Mouse (Mus musculus) intestine, postnatal 0 days (tissue): ENCODE data around the gene Slc30a10. TPM values are rescaled to one million over a fixed set of nuclear protein-coding genes. Genes with fewer than 3 reads are reported as not detected.

Source experiments
- ATAC-seq: fragments of 200-750 bp; cut with Nextera tagmentation; 2 replicates; pipeline ENCODE4 v1.8.0; 2017; ENCODE audit warnings: mild to moderate bottlenecking, moderate TSS enrichment, moderate library complexity
- H3K27ac ChIP-seq: fragments of 300-500 bp; sonication (generic); 2 replicates; pipeline ENCODE4 v1.5.1; 2014; ENCODE audit warnings: mild to moderate bottlenecking, low read depth, low read length, moderate library complexity
- H3K27me3 ChIP-seq: fragments of 300-500 bp; sonication (generic); replicated peaks from 2 replicates; pipeline ENCODE4 v1.6.1; 2014; ENCODE audit warnings: low read length, mixed read lengths; ENCODE audit not compliant: control insufficient read depth, insufficient read depth
- H3K36me3 ChIP-seq: fragments of 300-500 bp; sonication (generic); 2 replicates; pipeline ENCODE4 v1.6.1; 2014; ENCODE audit warnings: mild to moderate bottlenecking, moderate library complexity; ENCODE audit not compliant: control insufficient read depth, insufficient read depth
- H3K4me1 ChIP-seq: fragments of 300-500 bp; sonication (generic); replicated peaks from 2 replicates; pipeline ENCODE4 v1.6.1; 2014; ENCODE audit warnings: antibody characterized with exemption, low read length, mixed read lengths; ENCODE audit not compliant: control insufficient read depth, insufficient read depth
- H3K4me2 ChIP-seq: fragments of 300-500 bp; sonication (generic); replicated peaks from 2 replicates; pipeline ENCODE4 v1.6.1; 2014; ENCODE audit warnings: low read depth, mild to moderate bottlenecking, moderate library complexity
- H3K4me3 ChIP-seq: fragments of 300-500 bp; sonication (generic); 2 replicates; pipeline ENCODE4 v1.5.1; 2014; ENCODE audit warnings: low read depth, low read length
- H3K9ac ChIP-seq: fragments of 300-500 bp; sonication (generic); 2 replicates; pipeline ENCODE4 v1.6.1; 2014; ENCODE audit warnings: mild to moderate bottlenecking, low read depth, low read length
- H3K9me3 ChIP-seq: fragments of 300-500 bp; sonication (generic); 2 replicates; pipeline ENCODE4 v1.6.1; 2016; ENCODE audit warnings: mixed run types; ENCODE audit not compliant: control insufficient read depth
- CTCF ChIP-seq: sonication (generic); IDR thresholded peaks from 2 replicates; pipeline ENCODE4 v1.5.1; 2016; ENCODE audit warnings: low read depth, mild to moderate bottlenecking, control low read depth, antibody characterized with exemption, moderate library complexity
- WGBS: fragments of 180-500 bp; shearing (Covaris S2); extraction: QIAGEN DNeasy Blood & Tissue Kit; methylation state at CpG from one replicate; pipeline ENCODE4 v1.1.7; 2014; 5-methylcytosine and 5-hydroxymethylcytosine counted together
- polyA plus RNA-seq: library from polyadenylated mRNA; unstranded; fragments of >200 nt; fragmentation: Nextera tagmentation; extraction: Ambion mirVana; gene quantifications from 2 replicates; pipeline ENCODE4 v1.2.1, GENCODE M21; 2015

Slc30a10 gene
- polyA plus RNA-seq, 1 experiment from 2014 or later = 8.5 TPM

DNA sequence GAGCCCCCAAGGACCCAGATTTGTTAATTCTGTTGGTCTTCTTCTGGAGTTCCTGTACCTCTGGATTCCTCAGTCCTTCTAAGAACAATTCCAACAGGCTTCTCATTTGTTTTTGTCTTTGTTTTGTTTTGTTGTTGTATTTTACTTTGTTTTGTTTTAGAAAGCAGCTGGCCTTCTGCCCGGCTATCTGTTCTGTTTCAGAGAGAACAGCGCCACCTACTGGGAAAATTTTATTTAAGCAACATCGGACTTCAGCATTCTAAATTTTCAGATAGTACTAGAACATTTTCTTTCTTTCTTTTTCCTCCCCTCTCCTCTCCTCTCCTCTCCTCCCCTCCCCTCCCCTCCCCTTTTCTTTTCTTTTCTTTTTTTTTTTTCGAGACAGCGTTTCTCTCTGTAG lies 62.9 kb downstream of the Slc30a10 start:
- no peaks in the 10 kb centered on the region for H3K9me3 ChIP-seq
- no peaks in the 10 kb centered on the region for H3K27me3 ChIP-seq
- no peaks in the 10 kb centered on the region for H3K4me1 ChIP-seq
- no peak overlapping the region for H3K4me3 ChIP-seq
- no peaks in the 10 kb centered on the region for H3K36me3 ChIP-seq
- H3K4me2 ChIP-seq = no peak overlapping the region
- H3K9ac ChIP-seq = no peak overlapping the region
- peak; percentile 71 for TF ChIP-seq CTCF
- 3% methylated on average over 3 of the region's 5 CpGs for WGBS
- no peak overlapping the region for H3K27ac ChIP-seq
- no peak for ATAC-seq

Other genes with a start within 250 kb of the Slc30a10 start
- 64.1 and 64.9 TPM in 2 replicates for gene Iars2, start 125.5 kb upstream of the Slc30a10 start, polyA plus RNA-seq
- gene Bpnt1, start 122.7 kb upstream of the Slc30a10 start, polyA plus RNA-seq = 302 and 311 TPM in 2 replicates
- 43.2 and 48.1 TPM in 2 replicates for gene Eprs, start 91.8 kb upstream of the Slc30a10 start, polyA plus RNA-seq